Mouse (Mus musculus) hindbrain, embryonic 15.5 days (tissue): ENCODE results near the gene Gls2. TPM values are rescaled to one million over a fixed set of nuclear protein-coding genes. Genes with fewer than 3 reads are reported as not detected.
A peak's percentile ranks its signal among the peaks of the same experiment; 100 is the strongest.
"Not testable (repeated sequence)": the region's sequence is repeated elsewhere in the genome, so short reads cannot be mapped to it uniquely, and the experiment has no call there.

Experiments
- ATAC-seq: fragments of 200-750 bp; cut with Nextera tagmentation; 2 replicates; pipeline ENCODE4 v1.8.0; 2017; ENCODE audit warnings: low read depth, moderate number of reproducible peaks, moderate TSS enrichment; ENCODE audit not compliant: low FRiP score
- H3K27ac ChIP-seq: fragments of 300-500 bp; sonication (generic); replicated peaks from 2 replicates; pipeline ENCODE4 v1.5.1; 2015; ENCODE audit warnings: mild to moderate bottlenecking, inconsistent platforms
- H3K27me3 ChIP-seq: fragments of 300-500 bp; sonication (generic); 2 replicates; pipeline ENCODE4 v1.6.1; 2015; ENCODE audit warnings: control low read depth, inconsistent platforms
- H3K36me3 ChIP-seq: fragments of 300-500 bp; sonication (generic); 2 replicates; pipeline ENCODE4 v1.6.1; 2015; ENCODE audit warnings: control low read depth, inconsistent platforms
- H3K4me1 ChIP-seq: fragments of 300-500 bp; sonication (generic); replicated peaks from 2 replicates; pipeline ENCODE4 v1.6.1; 2015; ENCODE audit warnings: control low read depth, inconsistent platforms
- H3K4me2 ChIP-seq: fragments of 300-500 bp; sonication (generic); 2 replicates; pipeline ENCODE4 v1.6.1; 2015; ENCODE audit warnings: moderate library complexity, mild to moderate bottlenecking, inconsistent platforms
- H3K4me3 ChIP-seq: fragments of 300-500 bp; sonication (generic); 2 replicates; pipeline ENCODE4 v1.5.1; 2015; ENCODE audit warnings: mild to moderate bottlenecking, inconsistent platforms
- H3K9ac ChIP-seq: fragments of 300-500 bp; sonication (generic); 2 replicates; pipeline ENCODE4 v1.6.1; 2015; ENCODE audit warnings: inconsistent platforms
- H3K9me3 ChIP-seq: fragments of 300-500 bp; sonication (generic); 2 replicates; pipeline ENCODE4 v1.6.1; 2016; ENCODE audit warnings: control low read depth, inconsistent platforms
- WGBS: fragments of 180-500 bp; shearing (Covaris S2); methylation state at CpG from one replicate; pipeline ENCODE4 v1.1.7; 2015; 5-methylcytosine and 5-hydroxymethylcytosine counted together
- polyA plus RNA-seq: library from polyadenylated mRNA; unstranded; fragments of >200 nt; fragmentation: Nextera tagmentation; extraction: Ambion mirVana; gene quantifications from 2 replicates; pipeline ENCODE4 v1.2.1, GENCODE M21; 2015

The Gls2 gene
- 2.0 and 2.2 TPM in 2 replicates for polyA plus RNA-seq

DNA sequence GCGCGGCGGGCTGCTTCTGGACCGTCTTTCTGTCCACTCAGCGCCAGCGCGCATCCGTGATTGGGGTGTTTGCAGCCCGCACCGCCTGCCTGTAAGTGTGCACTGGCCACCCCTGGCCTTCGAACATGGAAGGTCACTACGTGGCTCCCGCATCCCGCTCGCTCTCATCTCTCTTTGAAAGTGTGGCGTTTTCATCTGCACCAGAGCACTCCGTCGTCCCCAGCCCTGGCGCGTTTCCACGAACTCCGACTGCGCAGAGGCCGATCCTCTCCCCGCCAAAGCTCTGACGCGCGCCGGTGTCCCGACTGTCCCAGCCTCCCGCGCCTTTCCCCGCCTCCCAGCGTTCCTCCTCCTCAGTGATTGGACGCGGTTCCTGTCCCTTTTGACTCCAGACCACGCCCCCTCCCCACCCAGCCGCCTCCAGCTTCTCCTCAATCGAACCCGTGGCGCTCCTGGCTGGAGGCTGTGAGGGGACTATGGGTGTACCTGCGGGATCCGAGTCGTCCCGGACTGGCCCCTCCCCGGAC lies at the start of gene Gls2:
TSS of gene Gls2 (plus strand) at position 434 of the 527 bp plus-strand sequence.
- H3K4me3 ChIP-seq: peak within 1 kb of the TSS; percentile 87
- H3K4me1 ChIP-seq: peaks cover 8% of the 10 kb centered on the region
- under 1% methylated on average over 46 of the region's 46 CpGs for WGBS
- H3K9ac ChIP-seq: peak within 1 kb of the TSS; percentile 62
- no peaks in the 10 kb centered on the region for H3K9me3 ChIP-seq
- H3K27ac ChIP-seq: peak within 1 kb of the TSS; percentile 53; the same call in 1 of the 2 replicates
- peak; percentile 98 for ATAC-seq
- H3K36me3 ChIP-seq: no peaks in the 10 kb centered on the region
- peaks cover 18% of the 10 kb centered on the region for H3K27me3 ChIP-seq
- peak within 1 kb of the TSS; percentile 99 for H3K4me2 ChIP-seq

DNA sequence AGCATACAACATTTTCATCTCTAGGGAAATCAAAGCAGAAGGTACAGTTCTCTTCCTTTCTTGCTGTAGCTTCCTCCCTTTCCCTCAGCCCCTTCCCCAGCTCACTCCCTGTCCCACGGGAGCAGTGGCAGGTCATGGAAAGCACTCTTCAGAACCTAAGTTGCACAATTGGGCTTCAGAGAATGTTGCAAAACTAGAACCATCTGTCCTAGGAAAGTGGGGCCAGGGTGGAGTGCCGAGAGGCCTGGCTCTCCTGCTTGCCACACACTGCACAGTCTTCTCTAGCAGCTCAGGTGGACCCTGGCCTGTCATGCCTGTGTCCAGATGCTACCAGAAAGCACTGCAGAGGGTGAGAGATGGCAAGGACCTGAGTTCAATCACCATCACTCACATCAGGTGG lies 49.3 kb upstream of the Gls2 start:
- no peak for ATAC-seq
- no peak overlapping the region for H3K4me3 ChIP-seq
- H3K9me3 ChIP-seq: no peaks in the 10 kb centered on the region
- no peaks in the 10 kb centered on the region for H3K36me3 ChIP-seq
- no peak overlapping the region for H3K9ac ChIP-seq
- no peaks in the 10 kb centered on the region for H3K4me1 ChIP-seq
- 80% methylated on average over 2 of the region's 2 CpGs for WGBS
- H3K27ac ChIP-seq: no peak overlapping the region
- H3K27me3 ChIP-seq: no peaks in the 10 kb centered on the region
- H3K4me2 ChIP-seq: no peak overlapping the region

DNA sequence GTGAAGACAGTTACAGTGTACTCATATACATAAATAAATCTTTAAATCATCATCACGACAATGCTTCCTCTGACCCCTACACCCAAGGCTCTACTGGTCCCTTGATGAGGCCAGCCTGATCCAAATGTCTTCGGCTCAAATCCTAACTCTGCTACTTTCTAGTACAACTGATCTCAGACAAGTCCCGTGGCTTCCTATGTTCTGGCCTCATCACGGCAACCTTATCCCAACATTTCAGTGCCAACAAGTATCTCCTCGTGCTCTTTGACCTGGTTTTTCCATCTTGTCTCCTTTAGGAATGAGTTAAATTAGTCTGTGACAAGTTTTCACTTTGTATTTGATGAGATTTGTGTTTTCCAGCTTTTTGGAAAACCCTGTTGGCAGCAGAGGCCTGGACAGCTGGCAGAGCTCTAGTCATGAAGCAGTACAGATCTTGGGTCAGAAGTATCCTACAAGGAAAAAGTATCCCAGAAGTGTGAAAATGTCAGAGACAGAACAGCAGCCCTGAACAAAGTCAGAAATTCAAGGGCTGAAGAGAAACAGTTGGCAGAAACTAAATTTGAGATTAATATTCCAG lies 45.4 kb upstream of the Gls2 start:
- Histone ChIP-seq H3K27me3 (no peaks in the 10 kb centered on the region), H3K4me2 (no peak overlapping the region), H3K9ac (no peak overlapping the region), H3K4me3 (no peak overlapping the region), H3K27ac (no peak overlapping the region), H3K4me1 (no peaks in the 10 kb centered on the region), H3K36me3 (no peaks in the 10 kb centered on the region), H3K9me3 (no peaks in the 10 kb centered on the region)
- 94% methylated on average over 5 of the region's 5 CpGs for WGBS
- ATAC-seq: no peak

DNA sequence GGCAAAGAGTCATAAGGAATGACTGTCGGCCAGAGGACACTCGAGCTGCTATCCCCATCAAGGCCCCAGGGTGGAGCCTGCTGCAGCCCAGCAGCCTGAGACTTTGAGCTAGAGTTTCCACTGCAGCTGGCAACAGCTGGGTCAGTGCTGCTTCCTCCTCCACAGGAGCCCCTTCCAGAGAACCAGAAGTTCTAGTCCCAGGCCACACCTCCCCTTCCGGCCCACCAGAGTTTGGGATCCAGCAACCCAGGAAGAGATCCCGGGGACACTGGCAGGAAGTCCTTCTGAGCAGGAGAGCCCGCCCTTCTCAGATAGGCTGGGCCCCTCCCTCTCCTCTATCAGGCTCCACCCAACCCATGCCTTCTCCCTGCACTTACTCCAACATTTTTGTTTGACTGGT lies 44.7 kb upstream of the Gls2 start:
- Histone ChIP-seq H3K4me2 (no peak overlapping the region), H3K4me1 (no peaks in the 10 kb centered on the region), H3K9me3 (no peaks in the 10 kb centered on the region), H3K9ac (no peak overlapping the region), H3K27me3 (no peaks in the 10 kb centered on the region), H3K4me3 (no peak overlapping the region), H3K27ac (no peak overlapping the region), H3K36me3 (no peaks in the 10 kb centered on the region)
- ATAC-seq: peak; percentile 71; the same call in 1 of the 2 replicates
- 8% methylated on average over 5 of the region's 5 CpGs for WGBS

DNA sequence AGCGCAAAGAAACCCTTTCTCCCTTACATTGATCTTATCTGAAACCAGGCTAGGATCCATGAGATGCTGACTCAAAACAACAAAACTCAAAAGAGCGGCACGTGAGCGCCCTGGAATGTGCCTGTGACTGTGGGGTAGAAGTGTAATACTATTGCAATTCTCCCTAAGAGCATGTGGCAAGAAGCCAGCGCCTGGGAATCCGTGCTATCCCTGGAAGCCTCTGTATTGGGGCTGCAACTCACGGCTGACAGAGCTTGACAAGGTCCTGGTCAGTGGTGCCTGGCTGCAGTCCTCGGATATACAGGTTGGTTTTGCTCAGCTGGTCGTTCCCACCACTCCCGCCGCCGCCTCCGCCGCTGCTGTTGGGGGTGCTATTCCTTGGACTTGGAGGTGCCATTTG lies 43.3 kb upstream of the Gls2 start:
- H3K36me3 ChIP-seq: no peaks in the 10 kb centered on the region
- no peaks in the 10 kb centered on the region for H3K4me1 ChIP-seq
- 81% methylated on average over 14 of the region's 14 CpGs for WGBS
- no peaks in the 10 kb centered on the region for H3K9me3 ChIP-seq
- H3K27me3 ChIP-seq: no peaks in the 10 kb centered on the region
- no peak overlapping the region for H3K4me2 ChIP-seq
- no peak for ATAC-seq
- H3K4me3 ChIP-seq: no peak overlapping the region
- no peak overlapping the region for H3K27ac ChIP-seq
- H3K9ac ChIP-seq: no peak overlapping the region

DNA sequence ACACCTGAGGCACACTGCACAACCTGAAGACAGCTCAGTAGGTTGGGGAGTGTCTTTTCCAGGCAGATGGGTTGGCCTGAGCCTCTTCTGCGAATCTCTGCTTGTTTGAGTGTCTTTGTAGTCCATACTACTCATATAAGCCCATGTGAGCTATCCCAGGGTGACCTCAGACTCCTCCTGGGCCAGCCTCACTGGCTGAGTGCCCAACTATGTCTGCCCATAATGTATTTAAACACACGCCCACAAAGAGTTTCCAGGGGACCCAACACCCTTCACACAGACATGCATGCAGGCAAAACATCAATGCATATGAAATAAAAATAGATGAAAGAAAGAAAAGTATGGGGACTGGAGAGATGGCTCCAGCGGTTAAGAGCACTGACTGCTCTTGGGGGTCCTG lies 40.3 kb upstream of the Gls2 start:
- ATAC-seq: no peak
- Histone ChIP-seq H3K27ac (no peak overlapping the region), H3K4me3 (no peak overlapping the region), H3K36me3 (no peaks in the 10 kb centered on the region), H3K27me3 (no peaks in the 10 kb centered on the region), H3K4me1 (no peaks in the 10 kb centered on the region), H3K9me3 (no peaks in the 10 kb centered on the region), H3K9ac (no peak overlapping the region), H3K4me2 (no peak overlapping the region)
- 74% methylated on average over 3 of the region's 3 CpGs for WGBS

DNA sequence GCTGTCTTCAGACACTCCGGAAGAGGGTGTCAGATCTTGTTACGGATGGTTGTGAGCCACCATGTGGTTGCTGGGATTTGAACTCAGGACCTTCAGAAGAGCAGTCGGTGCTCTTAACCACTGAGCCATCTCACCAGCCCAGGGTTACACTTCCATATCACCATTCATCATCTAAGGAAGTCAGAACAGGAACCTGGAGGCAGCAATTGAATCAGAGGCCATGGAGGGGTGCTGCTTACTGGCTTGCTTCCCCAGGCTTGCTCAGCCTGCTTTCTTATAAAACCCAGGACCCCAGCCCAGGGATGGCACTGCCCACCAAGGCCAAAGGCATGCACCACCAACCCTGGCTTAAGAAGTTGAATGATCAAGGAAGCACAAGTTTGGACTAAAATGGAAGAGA lies 28.5 kb upstream of the Gls2 start:
- WGBS: 86% methylated on average over 3 of the region's 3 CpGs
- not testable (repeated sequence) for H3K4me1 ChIP-seq, H3K9ac ChIP-seq, H3K4me3 ChIP-seq, H3K9me3 ChIP-seq, H3K36me3 ChIP-seq, H3K4me2 ChIP-seq, H3K27ac ChIP-seq, H3K27me3 ChIP-seq, ATAC-seq

DNA sequence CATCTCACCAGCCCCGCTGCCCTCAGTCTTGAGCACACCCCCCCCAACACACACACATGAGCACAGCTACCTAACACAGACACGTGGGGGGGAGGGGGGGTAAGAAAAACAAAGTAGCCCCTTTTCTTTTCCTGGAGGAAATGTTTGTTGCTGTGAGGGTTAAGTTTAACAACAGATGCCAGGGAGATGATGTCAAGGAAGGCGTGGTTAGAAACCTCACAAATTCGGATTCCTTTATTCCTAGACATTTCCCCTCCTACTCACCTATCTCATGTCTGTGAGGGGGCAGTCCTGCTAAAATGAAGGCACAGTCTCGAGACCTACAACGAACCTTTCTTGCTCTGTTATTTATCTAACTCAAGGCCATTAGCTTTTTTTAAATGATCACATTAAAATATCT lies 27.2 kb upstream of the Gls2 start:
- no peaks in the 10 kb centered on the region for H3K27me3 ChIP-seq
- H3K4me1 ChIP-seq: no peaks in the 10 kb centered on the region
- no peaks in the 10 kb centered on the region for H3K36me3 ChIP-seq
- H3K9ac ChIP-seq: no peak overlapping the region
- H3K4me2 ChIP-seq: no peak overlapping the region
- no peak for ATAC-seq
- WGBS: 69% methylated on average over 6 of the region's 6 CpGs
- no peaks in the 10 kb centered on the region for H3K9me3 ChIP-seq
- no peak overlapping the region for H3K4me3 ChIP-seq
- H3K27ac ChIP-seq: no peak overlapping the region

DNA sequence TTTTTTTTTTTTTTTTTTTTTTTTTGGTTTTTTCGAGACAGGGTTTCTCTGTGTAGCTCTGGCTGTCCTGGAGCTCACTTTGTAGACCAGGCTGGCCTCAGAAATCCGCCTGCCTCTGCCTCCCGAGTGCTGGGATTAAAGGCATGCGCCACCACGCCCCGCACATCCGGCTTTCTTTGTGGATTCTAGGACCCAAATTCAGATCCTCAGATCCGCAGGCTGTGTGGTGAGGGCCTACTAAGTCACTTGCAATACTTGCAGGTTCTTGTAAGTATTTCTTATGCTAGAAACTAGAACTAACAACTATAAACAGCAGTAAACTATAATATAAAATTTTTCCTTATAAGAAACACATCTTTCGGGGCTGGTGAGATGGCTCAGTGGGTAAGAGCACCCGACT lies 22.9 kb upstream of the Gls2 start:
- not testable (repeated sequence) for ATAC-seq, H3K27me3 ChIP-seq, H3K4me2 ChIP-seq, H3K27ac ChIP-seq, H3K9me3 ChIP-seq, H3K9ac ChIP-seq, H3K4me3 ChIP-seq, H3K36me3 ChIP-seq
- 99% methylated on average over 10 of the region's 10 CpGs for WGBS
- peaks cover 11% of the 10 kb centered on the region for H3K4me1 ChIP-seq

DNA sequence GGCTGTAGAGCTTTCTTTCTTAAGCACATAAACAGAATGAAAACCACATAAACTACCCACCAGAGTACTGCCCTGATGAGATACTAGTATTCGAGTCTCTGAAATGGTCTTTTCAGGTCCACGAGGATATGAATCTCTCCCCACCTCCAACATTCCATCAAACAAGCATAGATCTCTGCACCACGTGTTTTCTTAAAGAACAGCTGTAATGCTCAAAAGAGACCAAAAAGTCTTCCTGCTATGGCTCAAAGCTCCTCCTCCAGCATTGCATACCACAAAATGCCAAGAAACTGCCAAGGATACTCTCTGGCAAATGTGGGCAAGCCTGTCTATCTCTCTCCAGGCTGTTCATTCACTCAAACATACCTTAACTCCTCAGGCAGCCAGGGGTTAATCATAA lies 19.0 kb upstream of the Gls2 start:
- WGBS: 22% methylated on average over 3 of the region's 3 CpGs
- Histone ChIP-seq H3K9ac (0 out of 2 replicates have a peak overlapping the region, but pooled peaks have one; percentile 43), H3K27me3 (no peaks in the 10 kb centered on the region)

DNA sequence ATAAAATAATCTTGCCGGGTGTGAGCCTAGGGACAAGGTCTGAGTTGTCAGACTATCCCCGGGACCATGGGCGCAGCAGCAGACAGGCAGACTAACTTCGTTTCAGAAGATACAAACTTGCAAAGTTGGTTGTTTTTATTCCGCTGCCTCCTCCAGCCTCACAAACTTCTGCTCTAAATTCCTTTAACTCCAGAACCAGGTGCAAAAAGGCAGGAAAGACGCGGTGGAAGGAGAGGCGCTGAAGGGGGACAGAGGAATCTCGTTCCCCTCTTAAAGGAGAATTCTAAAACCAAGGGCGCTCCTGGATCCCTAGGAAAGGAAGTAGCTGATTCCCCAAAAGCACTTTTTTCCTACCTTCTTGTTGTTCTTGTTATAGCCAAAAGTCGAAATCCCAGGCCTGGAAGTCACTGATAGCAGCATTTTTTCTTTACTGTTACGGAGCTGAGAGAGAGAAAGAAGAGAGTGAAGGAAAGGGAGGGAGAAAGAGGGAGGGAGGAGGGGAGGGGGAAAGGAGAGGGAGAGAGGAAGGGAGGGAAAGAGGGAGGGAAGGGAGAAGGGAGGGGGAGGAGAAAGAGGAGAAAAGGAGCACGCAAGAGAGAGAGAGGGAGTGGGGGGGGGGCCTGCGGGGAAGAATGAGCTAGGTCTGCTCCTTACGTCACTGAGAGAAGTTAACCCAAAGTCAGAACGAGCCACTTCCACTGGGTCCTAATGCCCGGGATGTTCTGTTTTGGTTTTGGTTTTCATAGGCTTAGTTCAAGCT lies 18.1 kb upstream of the Gls2 start:
- Histone ChIP-seq H3K27ac (peak overlapping the region; percentile 75), H3K9me3 (no peaks in the 10 kb centered on the region), H3K36me3 (no peaks in the 10 kb centered on the region), H3K4me3 (peak overlapping the region; percentile 49), H3K27me3 (no peaks in the 10 kb centered on the region), H3K4me1 (peaks cover 11% of the 10 kb centered on the region), H3K9ac (peak overlapping the region; percentile 43), H3K4me2 (peak overlapping the region; percentile 65)
- peak; percentile 93 for ATAC-seq
- WGBS: under 1% methylated on average over 17 of the region's 17 CpGs

More for the DNA sequence above, 19.0 kb upstream of the Gls2 start:
- H3K36me3 ChIP-seq: no peaks in the 10 kb centered on the region
- H3K4me2 ChIP-seq: peak overlapping the region; percentile 65
- ATAC-seq: no peak
- peak overlapping the region; percentile 49 for H3K4me3 ChIP-seq
- no peaks in the 10 kb centered on the region for H3K9me3 ChIP-seq
- H3K4me1 ChIP-seq: peaks cover 11% of the 10 kb centered on the region
- no peak overlapping the region for H3K27ac ChIP-seq

DNA sequence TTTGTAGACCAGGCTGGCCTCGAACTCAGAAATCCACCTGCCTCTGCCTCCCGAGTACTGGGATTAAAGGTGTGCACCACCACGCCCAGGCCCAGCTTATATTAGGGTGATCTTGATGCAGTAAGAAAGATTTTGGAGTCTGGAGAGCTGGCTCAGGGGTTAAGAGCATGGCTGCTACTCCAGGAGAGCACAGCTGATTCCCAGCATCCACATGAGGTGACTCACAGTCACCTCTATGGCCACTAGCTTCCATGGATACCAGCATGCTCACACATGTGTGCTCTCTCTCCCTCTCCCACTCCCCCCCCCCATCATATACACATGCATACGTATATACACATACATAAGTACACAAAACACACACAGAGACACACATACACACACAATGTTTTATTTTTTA lies 16.9 kb upstream of the Gls2 start:
- Histone ChIP-seq H3K4me3 (no peak overlapping the region), H3K9me3 (no peaks in the 10 kb centered on the region), H3K4me1 (peaks cover 11% of the 10 kb centered on the region), H3K36me3 (no peaks in the 10 kb centered on the region), H3K27ac (no peak overlapping the region), H3K27me3 (no peaks in the 10 kb centered on the region), H3K4me2 (no peak overlapping the region), H3K9ac (no peak overlapping the region)
- ATAC-seq: no peak
- WGBS: 88% methylated on average over 4 of the region's 4 CpGs
